Mouse (Mus musculus) kidney, adult 2 months (tissue): Measurements from ENCODE around the gene Idh2.

Experiments
- CTCF ChIP-seq: fragments of 200-500 bp; conservative IDR thresholded peaks from 2 replicates; pipeline ENCODE4 v1.5.1; 2011; ENCODE audit warnings: low read depth, mild to moderate bottlenecking, control low read depth, low read length, moderate library complexity, mixed read lengths; ENCODE audit not compliant: insufficient read depth, insufficient read length
- POLR2A ChIP-seq: fragments of 200-500 bp; IDR thresholded peaks from one replicate; pipeline ENCODE4 v1.6.1; 2011; ENCODE audit warnings: low read depth, low read length, control low read depth

GRCm38 (mm10) chr7:80057002-80057691, 58.0 kb downstream of the Idh2 start:
- TF ChIP-seq CTCF (no peak), POLR2A (no peak)
